Mouse (Mus musculus) right cerebral cortex, adult 18-20 months (tissue): Measurements from ENCODE around the gene B3gat3.
"Not testable (repeated sequence)": the region's sequence is repeated elsewhere in the genome, so short reads cannot be mapped to it uniquely, and the experiment has no call there.

Experiments used
- DNase-seq: peaks from one replicate; pipeline ENCODE4 v3.0.0; 2022; ENCODE audit warnings: mixed read lengths

B3gat3 gene

GRCm38 (mm10) chr19:8944062-8944461 lies 23.9 kb downstream of the B3gat3 start:
- DNase-seq = no peak

GRCm38 (mm10) chr19:8944750-8945149 lies 24.6 kb downstream of the B3gat3 start:
- DNase-seq = no peak

GRCm38 (mm10) chr19:8945251-8945650 lies 25.1 kb downstream of the B3gat3 start:
- no peak for DNase-seq

GRCm38 (mm10) chr19:8946929-8947328 lies 26.8 kb downstream of the B3gat3 start:
- DNase-seq = no peak

- no peak for DNase-seq
Observed at GRCm38 (mm10) chr19:8950190-8950589, 30.0 kb downstream of the B3gat3 start.

- DNase-seq = no peak
Observed at GRCm38 (mm10) chr19:8952241-8952640, 32.1 kb downstream of the B3gat3 start.

- DNase-seq = peak; percentile 95
Observed at GRCm38 (mm10) chr19:8953135-8954039, 33.2 kb downstream of the B3gat3 start, which contains the start of gene Tut1. Gene Tut1 (plus strand): TSS chr19:8953847.

- no peak for DNase-seq
Observed at GRCm38 (mm10) chr19:8954171-8954570, 34.0 kb downstream of the B3gat3 start.

GRCm38 (mm10) chr19:8962256-8962655 lies 42.1 kb downstream of the B3gat3 start:
- no peak for DNase-seq

GRCm38 (mm10) chr19:8965075-8965474 lies 44.9 kb downstream of the B3gat3 start:
- no peak for DNase-seq

- DNase-seq = no peak
Observed at GRCm38 (mm10) chr19:8965771-8966170, 45.6 kb downstream of the B3gat3 start.

GRCm38 (mm10) chr19:8966198-8966589 lies 46.0 kb downstream of the B3gat3 start:
- no peak for DNase-seq

GRCm38 (mm10) chr19:8966590-8967372 lies 46.6 kb downstream of the B3gat3 start, which contains the start of gene Eef1g:
Gene Eef1g (plus strand): TSS chr19:8967041.
- DNase-seq = peak; percentile 100

GRCm38 (mm10) chr19:8967373-8967743 lies 47.2 kb downstream of the B3gat3 start:
- no peak for DNase-seq

GRCm38 (mm10) chr19:8967893-8968292 lies 47.7 kb downstream of the B3gat3 start:
- no peak for DNase-seq

GRCm38 (mm10) chr19:8972491-8972890 lies 52.3 kb downstream of the B3gat3 start:
- not testable (repeated sequence) for DNase-seq

GRCm38 (mm10) chr19:8974638-8975037 lies 54.5 kb downstream of the B3gat3 start:
- no peak for DNase-seq

GRCm38 (mm10) chr19:8975491-8975890 lies 55.3 kb downstream of the B3gat3 start:
- DNase-seq = no peak

GRCm38 (mm10) chr19:8976535-8976934 lies 56.4 kb downstream of the B3gat3 start:
- DNase-seq = no peak
